Mouse (Mus musculus): Measurements from ENCODE around the gene 1700003E16Rik.

1700003E16Rik gene

DNA sequence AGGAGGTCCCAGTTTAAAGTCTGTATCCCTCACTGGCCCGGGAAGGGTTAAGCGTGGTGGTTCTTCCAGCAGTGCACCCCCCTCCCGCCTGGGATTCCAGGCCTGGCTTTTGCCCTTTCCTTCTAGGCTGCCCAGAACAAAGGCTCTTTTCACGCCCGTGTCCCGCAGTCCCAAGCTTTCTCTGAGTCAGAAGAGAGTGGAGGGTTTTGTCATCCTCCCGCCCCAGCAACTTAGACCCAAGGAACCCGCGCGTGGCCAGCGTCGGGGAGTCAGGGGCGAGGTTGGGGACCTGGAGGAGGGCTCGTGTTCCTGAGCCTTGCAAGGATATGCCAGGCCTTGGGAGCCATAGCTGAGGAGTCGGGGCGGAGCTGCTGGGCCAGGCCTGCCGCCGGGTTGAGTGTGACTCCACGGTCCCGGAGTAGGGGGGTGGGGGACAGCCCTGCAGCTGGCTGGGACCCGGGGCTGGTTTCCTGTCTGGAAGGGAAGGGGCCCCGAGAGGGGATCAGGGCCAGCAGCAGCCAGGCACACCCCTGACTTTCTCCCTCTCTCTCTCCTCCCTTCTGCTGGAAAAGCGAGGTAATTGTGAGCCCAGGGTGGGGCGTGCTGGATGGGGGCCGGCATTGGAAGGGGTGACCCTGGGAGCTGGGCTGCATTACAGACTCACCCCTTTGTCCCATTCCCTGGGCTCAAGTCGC lies 19.2 kb upstream of the 1700003E16Rik start:
- ChIA-PET POLR2A (interaction anchor here (0.6 to 8.4 kb wide), 20 partner anchors 9 to 189 kb away, joined by 3 to 75 read pairs (median 3); partner anchors contain the start of genes Wbp1 (in 3 of the 4), 1700003E16Rik (in 1 of the 4), Ccdc142 (in 1 of the 4) and Dctn1 (in 1 of the 4)), CTCF (interaction anchor here (0.5 to 2.1 kb wide), 11 partner anchors 10 to 201 kb away, joined by 3 to 8 read pairs (median 3); partner anchors contain the start of genes 1700003E16Rik (in 1 of the 4), Ccdc142 (in 1 of the 4), Gm42688 (in 1 of the 4) and Wdr54 (in 1 of the 4))

DNA sequence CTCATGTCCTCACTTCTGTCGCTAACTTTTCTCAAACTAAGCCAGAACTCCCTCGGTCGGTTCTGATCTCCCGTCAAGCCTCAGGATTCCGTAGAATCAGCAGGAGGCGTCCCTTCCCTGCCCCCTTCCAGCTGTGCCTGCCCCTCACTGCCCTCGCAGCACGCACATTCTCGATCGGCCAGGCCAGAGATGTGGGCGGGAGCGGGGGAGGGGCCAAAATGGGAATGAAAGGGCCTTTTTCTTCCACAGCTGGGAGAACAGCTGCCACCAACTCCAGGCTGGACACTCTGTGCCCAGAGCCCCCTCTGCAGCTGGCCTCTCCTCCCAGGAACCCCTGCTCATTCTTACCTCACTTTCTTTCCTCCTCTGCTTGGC lies 18.6 kb upstream of the 1700003E16Rik start:
- CTCF ChIA-PET: interaction anchor here (0.5 to 2.1 kb wide), 11 partner anchors 10 to 202 kb away, joined by 3 to 8 read pairs (median 3); partner anchors contain the start of genes 1700003E16Rik (in 1 of the 4), Ccdc142 (in 1 of the 4), Gm42688 (in 1 of the 4) and Wdr54 (in 1 of the 4)

DNA sequence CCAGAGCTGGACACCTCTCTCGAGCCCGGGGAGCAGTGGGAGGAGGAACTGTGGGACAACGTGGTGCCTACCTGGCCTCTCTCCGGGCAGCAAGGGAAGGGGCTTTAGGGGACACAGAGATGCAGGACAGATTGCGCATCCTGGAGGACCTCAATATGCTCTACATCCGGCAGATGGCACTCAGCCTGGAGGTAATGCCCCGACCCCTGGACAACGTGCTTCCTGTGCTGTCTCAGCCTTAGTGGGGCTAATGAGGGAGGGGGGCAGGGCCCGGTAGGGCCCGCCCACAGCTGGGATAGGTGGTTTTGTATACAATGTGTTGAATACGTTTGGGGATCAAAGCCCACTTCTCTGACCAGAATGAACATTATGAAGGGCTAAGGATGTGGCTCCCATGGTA lies 18.1 kb upstream of the 1700003E16Rik start:
- ChIA-PET POLR2A (interaction anchor here in 3 of 4 experiments (0.6 to 8.4 kb wide), 11 partner anchors 8 to 176 kb away, joined by 3 to 75 read pairs (median 3); partner anchors contain the start of genes 1700003E16Rik (in 2 of the 3), Wbp1 (in 2 of the 3), Wdr54 (in 2 of the 3) and Ccdc142 (in 1 of the 3)), CTCF (interaction anchor here in 1 of 4 experiments (0.9 to 2.1 kb wide), 4 partner anchors 11 to 127 kb away, joined by 3 to 8 read pairs (median 6); partner anchors contain the start of genes Ccdc142 and Gm42688)

More for the DNA sequence above, 18.6 kb upstream of the 1700003E16Rik start:
- POLR2A ChIA-PET: interaction anchor here (0.6 to 8.4 kb wide), 17 partner anchors 8 to 189 kb away, joined by 3 to 75 read pairs (median 3); partner anchors contain the start of genes Wbp1 (in 2 of the 4), 1700003E16Rik (in 1 of the 4), Ccdc142 (in 1 of the 4) and Dctn1 (in 1 of the 4)

DNA sequence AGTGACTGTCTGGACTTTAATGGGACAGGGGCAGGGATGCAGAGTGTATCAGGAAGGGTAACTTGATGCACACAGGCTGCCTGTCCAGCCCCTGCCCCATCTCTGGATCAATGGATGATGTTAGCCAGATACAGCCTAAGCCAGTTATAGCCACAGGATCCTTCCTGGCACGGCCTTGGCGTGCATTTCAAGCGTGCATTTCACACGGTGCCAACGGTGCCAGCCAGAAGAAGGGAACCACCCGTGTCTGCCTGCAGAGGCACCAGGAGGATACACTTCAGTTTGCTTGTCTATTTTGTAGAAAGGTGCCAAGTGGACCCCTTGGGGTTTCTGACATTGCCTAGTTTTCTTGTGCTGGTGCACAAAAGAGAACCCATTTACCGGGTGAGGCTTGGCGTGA lies 16.2 kb upstream of the 1700003E16Rik start:
- ChIA-PET CTCF (no interaction called here), POLR2A (interaction anchor here in 1 of 4 experiments (0.6 kb wide), 1 partner anchor 86 kb away, joined by 3 read pairs; the partner anchor contains the start of gene Aup1)

DNA sequence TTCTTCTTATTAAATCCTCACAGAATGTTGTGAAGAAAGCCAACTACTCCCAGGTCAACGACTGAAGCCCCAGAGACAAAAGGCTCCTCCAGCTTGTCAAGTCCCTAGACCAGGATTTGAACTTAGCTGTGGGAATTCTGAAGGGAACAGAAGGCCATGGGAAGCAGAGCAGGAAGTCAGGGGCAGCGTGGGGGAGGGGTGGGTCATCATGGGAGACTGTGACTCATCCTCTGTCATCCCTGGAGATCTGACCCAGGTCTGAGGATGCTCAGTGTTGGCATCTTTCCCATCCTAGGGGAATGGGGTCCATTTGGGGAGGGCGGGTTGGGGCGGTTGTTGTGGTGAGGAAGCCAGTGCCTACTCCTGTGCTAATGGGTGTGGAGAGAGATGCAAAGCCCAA lies 14.6 kb upstream of the 1700003E16Rik start:
- CTCF ChIA-PET: interaction anchor here (0.5 to 1.8 kb wide), 7 partner anchors 9 to 316 kb away, joined by 3 to 14 read pairs (median 5); partner anchors contain the start of gene Wbp1 (in 1 of the 4)
- POLR2A ChIA-PET: interaction anchor here (0.7 to 3.4 kb wide), 19 partner anchors 11 to 1014 kb away, joined by 3 to 26 read pairs (median 4); partner anchors contain the start of genes 1700003E16Rik (in 2 of the 4), Ccdc142 (in 2 of the 4), Gm42688 (in 2 of the 4) and Wbp1 (in 2 of the 4)

DNA sequence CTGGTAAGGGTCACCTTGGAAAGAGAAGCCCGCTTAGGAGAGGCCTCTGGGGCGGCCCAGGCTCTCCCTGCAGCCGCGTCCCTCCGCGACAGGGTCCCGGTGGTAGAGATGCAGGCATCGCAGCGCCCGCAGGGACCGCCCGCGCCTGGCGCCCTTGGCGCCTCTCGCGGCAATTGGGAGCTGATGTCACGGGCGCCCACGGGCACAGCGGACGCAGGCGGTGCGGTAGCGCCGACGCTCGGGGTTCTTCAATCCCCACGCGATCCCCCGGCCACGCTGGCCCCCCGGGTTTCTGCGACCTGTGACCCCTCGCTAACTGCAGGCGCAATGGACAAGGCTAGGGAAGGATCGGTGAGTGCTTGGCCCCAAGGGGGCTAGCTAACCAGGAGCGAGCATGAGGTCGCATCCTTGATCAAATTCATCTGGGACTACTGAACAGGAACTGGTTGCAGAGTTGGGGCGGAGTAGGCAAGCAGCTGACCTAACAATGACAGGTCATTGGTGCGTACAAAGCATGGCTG lies 13.9 kb upstream of the 1700003E16Rik start:
- CTCF ChIA-PET: interaction anchor here (0.5 to 1.8 kb wide), 10 partner anchors 10 to 315 kb away, joined by 3 to 9 read pairs (median 4); partner anchors contain the start of genes 1700003E16Rik (in 1 of the 4), Ccdc142 (in 1 of the 4), Gm42688 (in 1 of the 4) and Wbp1 (in 1 of the 4)
- POLR2A ChIA-PET: interaction anchor here (0.5 to 3.4 kb wide), 32 partner anchors 9 to 268 kb away, joined by 3 to 26 read pairs (median 4); partner anchors contain the start of genes 1700003E16Rik (in 2 of the 4), Ccdc142 (in 2 of the 4), Gm42688 (in 2 of the 4) and Ino80b (in 2 of the 4)

DNA sequence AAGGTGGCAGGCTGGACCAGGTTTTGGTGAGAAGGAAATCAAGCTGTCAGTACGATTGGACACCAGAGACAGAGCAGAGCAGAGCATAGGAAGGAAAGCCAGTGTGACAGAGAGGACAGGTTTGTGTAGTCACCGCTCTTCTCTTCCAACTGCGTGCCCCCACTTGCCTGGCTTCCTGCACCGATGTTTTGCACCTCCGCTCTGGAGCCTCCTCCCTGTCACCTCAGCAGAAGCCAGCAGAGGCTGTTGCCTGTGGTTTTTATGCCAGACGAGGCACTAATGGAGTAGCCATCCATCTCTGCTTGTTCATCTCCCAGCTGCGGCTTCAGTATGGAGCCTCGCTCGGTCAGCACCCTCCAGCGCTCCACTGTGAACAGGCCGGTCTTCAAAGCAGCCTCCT lies 13.3 kb upstream of the 1700003E16Rik start:
- ChIA-PET CTCF (interaction anchor here in 3 of 4 experiments (0.6 to 1.8 kb wide), 11 partner anchors 9 to 225 kb away, joined by 3 to 9 read pairs (median 4); partner anchors contain the start of genes 1700003E16Rik (in 1 of the 3), Ccdc142 (in 1 of the 3), Gm42688 (in 1 of the 3) and Wbp1 (in 1 of the 3)), POLR2A (interaction anchor here (0.5 to 4.8 kb wide), 35 partner anchors 8 to 340 kb away, joined by 3 to 26 read pairs (median 4); partner anchors contain the start of genes Wbp1 (in 3 of the 4), 1700003E16Rik (in 2 of the 4), Ccdc142 (in 2 of the 4) and Gm42688 (in 2 of the 4))

DNA sequence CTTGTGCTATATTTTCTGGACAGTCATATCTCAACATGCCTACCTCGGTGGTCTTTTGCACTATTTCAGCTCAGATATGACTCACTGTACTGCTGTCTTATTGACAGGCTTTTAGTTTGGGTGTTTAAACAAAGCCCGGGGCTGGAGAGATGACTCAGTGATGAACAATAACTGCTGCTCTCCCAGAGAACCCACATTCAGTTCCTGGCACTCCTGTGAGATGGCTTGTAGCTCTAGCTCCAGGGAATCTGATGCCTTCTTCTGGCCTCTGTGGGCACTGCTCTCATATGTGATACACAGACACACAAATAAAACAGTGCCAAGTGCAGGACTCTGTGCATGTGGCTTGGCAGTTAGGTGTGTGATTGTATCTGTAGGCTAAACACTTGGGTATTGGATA lies 11.0 kb upstream of the 1700003E16Rik start:
- ChIA-PET CTCF (interaction anchor here in 2 of 4 experiments (0.5 to 1.5 kb wide), 4 partner anchors 14 to 431 kb away, joined by 3 to 9 read pairs (median 4); no protein-coding TSS in a partner anchor), POLR2A (interaction anchor here (0.9 to 4.8 kb wide), 23 partner anchors 8 to 172 kb away, joined by 3 to 24 read pairs (median 5); partner anchors contain the start of genes 1700003E16Rik (in 3 of the 4), Rtkn (in 3 of the 4), Wdr54 (in 3 of the 4) and Ccdc142 (in 2 of the 4))

DNA sequence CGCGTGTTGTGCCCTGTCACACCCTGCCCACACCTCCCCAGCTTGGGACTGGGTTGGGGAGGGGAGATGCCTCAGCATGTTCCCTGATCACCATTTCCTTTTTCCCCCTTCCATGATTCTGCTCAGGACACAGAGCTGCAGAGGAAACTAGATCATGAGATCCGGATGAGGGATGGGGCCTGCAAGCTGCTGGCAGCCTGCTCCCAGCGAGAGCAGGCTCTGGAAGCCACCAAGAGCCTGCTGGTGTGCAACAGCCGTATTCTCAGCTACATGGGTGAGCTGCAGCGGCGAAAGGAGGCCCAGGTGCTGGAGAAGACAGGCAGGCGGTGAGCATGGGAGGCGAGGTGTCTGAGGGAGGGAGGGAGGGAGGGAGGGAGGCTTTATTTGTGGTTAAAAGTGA lies 10.4 kb upstream of the 1700003E16Rik start:
- ChIA-PET POLR2A (interaction anchor here (0.8 to 4.8 kb wide), 37 partner anchors 8 to 180 kb away, joined by 3 to 24 read pairs (median 4); partner anchors contain the start of genes 1700003E16Rik (in 3 of the 4), Dctn1 (in 3 of the 4), Rtkn (in 3 of the 4) and Wbp1 (in 3 of the 4)), CTCF (interaction anchor here in 3 of 4 experiments (0.5 to 1.9 kb wide), 7 partner anchors 10 to 431 kb away, joined by 3 to 9 read pairs (median 3); partner anchors contain the start of genes 1700003E16Rik (in 1 of the 3) and Wdr54 (in 1 of the 3))

DNA sequence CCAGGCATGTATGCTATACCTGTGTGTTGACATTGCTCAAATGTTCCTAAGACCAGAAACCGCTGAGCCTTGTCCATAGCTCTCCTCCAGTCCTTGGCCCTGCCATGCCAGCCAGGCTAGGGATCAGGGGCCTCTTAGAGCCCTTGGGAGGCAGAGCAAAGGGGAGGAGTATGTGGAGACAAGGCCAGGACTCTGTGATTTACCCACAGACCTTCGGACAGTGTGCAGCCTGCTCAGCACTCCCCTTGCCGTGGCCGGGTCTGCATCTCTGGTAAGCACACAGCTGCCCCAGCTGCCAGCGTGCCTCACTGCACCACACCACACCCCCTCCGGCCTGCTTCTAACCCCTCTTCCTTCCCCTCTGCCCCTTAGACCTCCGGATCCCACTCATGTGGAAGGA lies 8.9 kb upstream of the 1700003E16Rik start:
- ChIA-PET POLR2A (interaction anchor here in 3 of 4 experiments (1.0 to 4.8 kb wide), 18 partner anchors 9 to 179 kb away, joined by 3 to 24 read pairs (median 6); partner anchors contain the start of genes Wbp1 (in 3 of the 3), 1700003E16Rik (in 2 of the 3), Dctn1 (in 2 of the 3) and Rtkn (in 2 of the 3)), CTCF (interaction anchor here in 3 of 4 experiments (0.6 to 1.9 kb wide), 6 partner anchors 10 to 42 kb away, joined by 3 to 8 read pairs (median 3); partner anchors contain the start of gene Dctn1 (in 1 of the 3))

DNA sequence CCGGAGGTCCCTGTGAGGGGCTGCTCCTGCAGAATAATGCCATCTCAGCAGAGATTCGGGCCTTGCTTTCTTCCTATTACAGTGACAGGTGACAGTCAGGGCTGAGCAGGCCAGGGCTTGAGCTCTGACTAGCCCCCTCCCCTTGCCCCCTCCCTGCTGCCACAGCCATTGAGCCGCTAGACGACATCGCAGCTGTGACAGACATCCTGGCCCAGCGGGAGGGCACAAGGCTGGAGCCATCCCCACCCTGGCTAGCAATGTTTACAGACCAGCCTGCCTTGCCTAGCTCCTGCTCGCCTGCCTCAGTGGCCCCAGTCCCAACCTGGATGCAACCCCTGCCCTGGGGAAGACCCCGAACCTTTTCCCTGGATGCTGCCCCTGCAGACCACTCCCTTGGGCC lies 4.5 kb upstream of the 1700003E16Rik start:
- ChIA-PET CTCF (interaction anchor here in 2 of 4 experiments (0.9 to 1.9 kb wide), 6 partner anchors 9 to 311 kb away, joined by 3 to 9 read pairs (median 4); no protein-coding TSS in a partner anchor), POLR2A (interaction anchor here in 3 of 4 experiments (0.8 to 2.4 kb wide), 12 partner anchors 8 to 37 kb away, joined by 3 to 13 read pairs (median 3); partner anchors contain the start of genes Wbp1 (in 2 of the 3) and Rtkn (in 1 of the 3))

DNA sequence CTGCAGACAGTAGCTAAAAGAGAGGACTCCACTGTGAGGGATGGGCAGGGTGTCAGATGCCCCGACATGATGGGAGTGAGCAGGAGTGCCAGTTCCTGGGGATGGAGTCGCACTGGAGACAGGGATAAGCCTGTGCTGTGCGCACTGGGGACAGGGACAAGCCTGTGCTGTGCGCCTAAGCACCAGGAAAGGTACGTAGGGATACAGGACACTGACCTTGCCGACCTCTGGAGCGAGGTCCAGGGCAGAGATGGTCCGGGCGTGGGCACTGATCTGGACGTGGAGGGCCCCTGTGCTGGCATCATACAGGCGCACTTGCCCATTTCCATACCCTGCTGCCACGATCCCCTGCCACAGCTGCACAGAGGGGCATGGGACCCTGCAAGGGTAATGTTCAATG lies 3.2 kb upstream of the 1700003E16Rik start:
- POLR2A ChIA-PET: interaction anchor here in 2 of 4 experiments (0.7 to 2.4 kb wide), 9 partner anchors 8 to 571 kb away, joined by 3 to 13 read pairs (median 5); partner anchors contain the start of gene Wbp1 (in 1 of the 2)
- CTCF ChIA-PET: interaction anchor here (0.5 to 1.9 kb wide), 9 partner anchors 9 to 1318 kb away, joined by 3 to 10 read pairs (median 4); partner anchors contain the start of gene Dctn1 (in 2 of the 4)

DNA sequence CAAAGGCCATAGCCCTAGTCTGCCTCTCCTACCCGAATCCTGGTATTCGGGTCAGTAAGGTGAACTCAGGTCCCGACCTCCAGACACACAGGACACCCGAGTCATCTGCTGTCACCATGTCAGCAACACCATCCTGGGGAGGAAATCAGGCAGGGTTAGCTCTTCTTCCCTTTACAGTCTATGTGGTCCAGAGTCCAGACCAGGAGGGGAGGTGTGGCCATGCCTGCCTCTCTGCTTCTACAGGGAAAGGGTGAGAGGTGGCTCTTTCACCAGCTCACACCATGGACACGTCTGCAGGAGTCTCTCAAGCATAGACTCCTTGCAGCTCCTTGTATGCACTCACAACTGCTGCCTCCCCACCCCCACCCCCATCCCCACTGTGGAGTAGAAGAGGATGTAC lies 2.7 kb upstream of the 1700003E16Rik start:
- ChIA-PET POLR2A (interaction anchor here in 2 of 4 experiments (1.0 to 2.4 kb wide), 6 partner anchors 9 to 39 kb away, joined by 4 to 13 read pairs (median 5); partner anchors contain the start of gene Wbp1 (in 1 of the 2)), CTCF (interaction anchor here in 3 of 4 experiments (0.5 to 1.0 kb wide), 5 partner anchors 9 to 1318 kb away, joined by 3 to 10 read pairs (median 4); partner anchors contain the start of gene Dctn1 (in 1 of the 3))

DNA sequence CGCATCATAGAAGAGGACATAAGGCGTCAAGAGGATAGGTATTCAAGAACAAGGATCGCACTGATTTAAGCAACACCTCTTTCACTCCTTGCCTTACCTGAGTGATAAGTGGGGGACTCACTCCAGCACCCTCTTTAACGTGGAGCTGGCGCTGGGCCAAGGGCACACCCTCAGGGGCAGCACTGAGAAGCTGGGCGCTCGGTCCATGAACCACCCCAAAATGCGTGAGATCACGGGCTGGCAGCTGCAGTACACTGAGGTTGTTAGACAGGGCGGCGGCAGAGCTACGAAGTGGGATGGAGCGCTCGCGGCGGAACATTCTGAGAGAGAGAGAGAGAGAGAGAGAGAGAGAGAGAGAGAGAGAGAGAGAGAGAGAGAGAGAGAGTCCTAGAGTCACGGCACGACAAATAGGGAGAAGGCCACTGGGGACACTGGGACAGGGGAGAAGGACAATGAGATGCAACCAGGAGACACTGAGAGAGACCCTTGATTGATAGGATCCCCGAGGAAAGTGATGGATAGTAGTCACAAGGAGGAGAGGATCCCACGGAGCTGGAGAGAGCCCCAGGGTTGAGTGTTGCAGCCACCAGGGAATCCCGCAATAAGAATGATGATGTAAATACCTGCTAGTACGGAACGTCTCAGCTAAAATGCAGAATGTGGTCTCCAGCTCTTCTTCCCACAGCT lies 509 bp upstream of the 1700003E16Rik start:
- CTCF ChIA-PET: interaction anchor here in 3 of 4 experiments (0.6 to 1.5 kb wide), 21 partner anchors 9 to 649 kb away, joined by 3 to 9 read pairs (median 3); partner anchors contain the start of genes Ccdc142 (in 1 of the 3), Dctn1 (in 1 of the 3), Gm42688 (in 1 of the 3) and Wbp1 (in 1 of the 3)
- POLR2A ChIA-PET: interaction anchor here (0.7 to 2.8 kb wide), 30 partner anchors 10 to 341 kb away, joined by 3 to 24 read pairs (median 4); partner anchors contain the start of genes Ccdc142 (in 3 of the 4), Gm42688 (in 3 of the 4), Wbp1 (in 2 of the 4) and Aup1 (in 1 of the 4)

DNA sequence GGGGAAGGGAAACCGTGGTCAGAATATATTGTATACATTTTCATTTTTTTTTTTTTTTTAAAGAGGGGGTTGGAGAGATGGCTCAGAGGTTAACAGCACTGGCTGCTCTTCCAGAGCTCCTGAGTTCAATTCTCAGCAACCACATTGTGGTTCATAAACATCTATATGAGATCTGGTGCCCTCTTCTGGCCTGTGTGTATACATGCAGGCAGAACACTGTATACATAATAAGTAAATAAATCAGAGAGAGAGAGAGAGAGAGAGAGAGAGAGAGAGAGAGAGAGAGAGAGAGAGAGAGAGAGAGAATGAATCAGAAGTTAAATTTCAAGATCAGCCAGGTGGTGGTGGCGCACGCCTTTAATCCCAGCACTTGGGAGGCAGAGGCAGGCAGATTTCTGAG lies 3.3 kb downstream of the 1700003E16Rik start:
- POLR2A ChIA-PET: interaction anchor here in 3 of 4 experiments (0.6 to 2.7 kb wide), 9 partner anchors 14 to 532 kb away, joined by 3 to 6 read pairs (median 3); partner anchors contain the start of gene Wbp1 (in 1 of the 3)
- CTCF ChIA-PET: interaction anchor here (0.6 to 2.1 kb wide), 25 partner anchors 9 to 965 kb away, joined by 3 to 11 read pairs (median 3); partner anchors contain the start of gene Wbp1 (in 1 of the 4)
